Mouse (Mus musculus) cerebellum, postnatal 4 days (tissue): ENCODE measurements around the gene Yjefn3.
A peak's percentile ranks its signal among the peaks of the same experiment; 100 is the strongest.
"Not testable (repeated sequence)": the region's sequence is repeated elsewhere in the genome, so short reads cannot be mapped to it uniquely, and the experiment has no call there.

Experiments used
- DNase-seq, 2 experiments: peaks; one replicate each; pipeline ENCODE4 v3.0.0; 2022; ENCODE audit warnings: low spot score in 2 of 2, mixed read lengths in 1 of 2

Gene Yjefn3

GRCm38 (mm10) chr8:69902163-69903062 is at the start of gene Yjefn3, which contains the start of the genes Tssk6 and Ndufa13:
Yjefn3 (minus strand) TSS chr8:69902712.
Tssk6 (plus strand) TSS chr8:69902184.
Ndufa13 (minus strand) TSS chr8:69902558.
- DNase-seq: no peak

GRCm38 (mm10) chr8:69950300-69950699 is 47.8 kb upstream of the Yjefn3 start:
- DNase-seq: no peak

- not testable (repeated sequence) for DNase-seq
Measured at GRCm38 (mm10) chr8:69942495-69942894, 40.0 kb upstream of the Yjefn3 start.

GRCm38 (mm10) chr8:69940386-69940785 is 37.9 kb upstream of the Yjefn3 start:
- DNase-seq: no peak

GRCm38 (mm10) chr8:69939633-69940032 is 37.1 kb upstream of the Yjefn3 start:
- no peak for DNase-seq

GRCm38 (mm10) chr8:69938245-69938982 is 35.9 kb upstream of the Yjefn3 start:
- DNase-seq: no peak

GRCm38 (mm10) chr8:69937466-69937865 is 35.0 kb upstream of the Yjefn3 start:
- no peak for DNase-seq

- DNase-seq: no peak
Measured at GRCm38 (mm10) chr8:69936050-69936794, 33.7 kb upstream of the Yjefn3 start.

- no peak for DNase-seq
Measured at GRCm38 (mm10) chr8:69935431-69935830, 32.9 kb upstream of the Yjefn3 start.

- no peak for DNase-seq
Measured at GRCm38 (mm10) chr8:69934582-69934981, 32.1 kb upstream of the Yjefn3 start.

GRCm38 (mm10) chr8:69933811-69934210 is 31.3 kb upstream of the Yjefn3 start:
- no peak for DNase-seq

GRCm38 (mm10) chr8:69926901-69927300 is 24.4 kb upstream of the Yjefn3 start:
- DNase-seq: no peak

- no peak for DNase-seq
Measured at GRCm38 (mm10) chr8:69923986-69924385, 21.5 kb upstream of the Yjefn3 start.

- no peak for DNase-seq
Measured at GRCm38 (mm10) chr8:69921141-69921540, 18.6 kb upstream of the Yjefn3 start.

- DNase-seq: peak in 1 of 2 experiments; percentile 40
Measured at GRCm38 (mm10) chr8:69919876-69920662, 17.6 kb upstream of the Yjefn3 start.

GRCm38 (mm10) chr8:69919010-69919409 is 16.5 kb upstream of the Yjefn3 start:
- peak; percentile 41 to 78 for DNase-seq

GRCm38 (mm10) chr8:69918506-69918905 is 16.0 kb upstream of the Yjefn3 start:
- DNase-seq: no peak

- no peak for DNase-seq
Measured at GRCm38 (mm10) chr8:69915748-69916147, 13.2 kb upstream of the Yjefn3 start.

- DNase-seq: no peak
Measured at GRCm38 (mm10) chr8:69914526-69914925, 12.0 kb upstream of the Yjefn3 start.

GRCm38 (mm10) chr8:69912478-69913074 is 10.1 kb upstream of the Yjefn3 start:
- no peak for DNase-seq

- DNase-seq: no peak
Measured at GRCm38 (mm10) chr8:69911917-69912316, 9.4 kb upstream of the Yjefn3 start.
